ENCODE assay signal across 23 mouse cellular contexts in the genomic region with DNA sequence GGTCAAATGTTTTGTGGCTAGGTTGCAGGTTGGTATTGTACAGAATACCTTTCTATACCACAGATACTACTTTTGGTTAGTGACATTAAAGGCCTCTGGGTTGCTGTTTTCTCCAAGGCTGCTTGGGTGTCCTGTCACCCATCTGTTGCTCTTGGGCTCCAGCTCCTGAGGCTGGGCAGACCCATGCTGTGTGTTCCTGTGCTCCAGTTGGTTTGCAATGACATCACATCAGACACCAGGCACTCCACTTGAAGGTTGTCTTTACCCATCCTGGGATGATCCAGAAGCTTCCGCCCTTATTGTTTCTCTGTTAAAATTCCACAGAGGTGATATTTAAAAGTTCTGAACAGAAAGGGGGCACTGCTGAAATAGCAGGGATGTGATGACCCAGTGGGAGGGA. TPM values are rescaled to one million over a fixed set of nuclear protein-coding genes. Genes with fewer than 3 reads are reported as not detected.
A peak's percentile ranks its signal among the peaks of the same experiment; 100 is the strongest.
DNase-seq lines count a peak whose midpoint lies in the region; ATAC-seq and TF ChIP-seq lines count a peak whose summit lies in the region.
"Had no signal": no experiment of that assay in that cellular context is flagged by ENCODE, and none has a peak within 500 bp of the region (broad histone marks: within the 10 kb centered on the region; RNA-seq: fewer than 3 reads in every experiment).

No protein-coding gene starts in this region.

- no peak overlapping the region for H3K9ac ChIP-seq in liver, embryonic 11.5 days (ENCODE audit: low read depth, low read length)
- H3K9ac ChIP-seq: embryonic facial prominence, embryonic 15.5 days; forebrain, embryonic 15.5 days; hindbrain, embryonic 15.5 days had no signal

- DNase-seq in cerebellum, adult 8-10 months: peak; percentile 10
- DNase-seq in cerebellum, postnatal 4 days (ENCODE audit: low spot score in 2 of 2): no peak
- DNase-seq in layer of hippocampus, adult 2 months (ENCODE audit: low spot score in 2 of 2): no peak
- no peak for DNase-seq in layer of hippocampus, adult 18-20 months (ENCODE audit: low spot score in 2 of 2)
- peak; percentile 27 for DNase-seq in cerebellum, adult 9-11 months
- no peak for DNase-seq in liver, embryonic 11.5 days (ENCODE audit: low spot score)
- DNase-seq: adrenal gland, adult 8-10 months; adrenal gland, postnatal 36 days; embryo, embryonic 11 days; gastrocnemius, postnatal 14 days; heart, adult 2 months; kidney, adult 11 months; kidney, adult 9 months had no signal

- WGBS in liver, embryonic 11.5 days: 91% methylated on average over 1 of the region's 1 CpGs

- no peaks in the 10 kb centered on the region for H3K4me1 ChIP-seq in liver, embryonic 11.5 days (replicated peaks; ENCODE audit: control insufficient read depth, insufficient read depth, low read length)
- H3K4me1 ChIP-seq: embryonic facial prominence, embryonic 15.5 days; hindbrain, embryonic 10.5 days had no signal

- H3K27ac ChIP-seq in layer of hippocampus, adult 2 months: peak overlapping the region; percentile 52
- H3K27ac ChIP-seq in liver, embryonic 11.5 days (ENCODE audit: low read depth, low read length): no peak overlapping the region
- H3K27ac ChIP-seq: embryonic facial prominence, embryonic 15.5 days; forebrain, embryonic 15.5 days; hindbrain, embryonic 10.5 days; hindbrain, embryonic 15.5 days had no signal

- ATAC-seq in megakaryocyte-erythroid progenitor cell, adult 5-6 weeks (replicated peaks; ENCODE audit: low FRiP score, low TSS enrichment, poor library complexity, severe bottlenecking): no peak
- ATAC-seq in liver, embryonic 11.5 days (replicated peaks; ENCODE audit: low FRiP score): no peak
- ATAC-seq: forebrain, embryonic 15.5 days had no signal

- H3K9me3 ChIP-seq in liver, embryonic 11.5 days (ENCODE audit: control insufficient read depth, low read length): no peaks in the 10 kb centered on the region
- H3K9me3 ChIP-seq: embryonic facial prominence, embryonic 15.5 days; forebrain, embryonic 15.5 days; G1E; hindbrain, embryonic 10.5 days; hindbrain, embryonic 15.5 days had no signal

- no peak overlapping the region for H3K4me3 ChIP-seq in layer of hippocampus, adult 2 months
- H3K4me3 ChIP-seq in liver, embryonic 11.5 days (ENCODE audit: low read depth, low read length): no peak overlapping the region
- H3K4me3 ChIP-seq: embryonic facial prominence, embryonic 15.5 days; forebrain, embryonic 15.5 days; heart, adult 2 months; hindbrain, embryonic 10.5 days; hindbrain, embryonic 15.5 days had no signal

- H3K4me2 ChIP-seq in liver, embryonic 11.5 days: no peak overlapping the region
- H3K4me2 ChIP-seq: embryonic facial prominence, embryonic 15.5 days; forebrain, embryonic 15.5 days; heart, embryonic 11.5 days; hindbrain, embryonic 15.5 days had no signal

- no peak for TF ChIP-seq CTCF in layer of hippocampus, adult 2 months (conservative IDR thresholded peaks at IDR 0.05)

- no peaks in the 10 kb centered on the region; the same call in 1 of the 2 replicates for H3K36me3 ChIP-seq in liver, embryonic 11.5 days (ENCODE audit: control insufficient read depth, insufficient read depth, low read length)
- H3K36me3 ChIP-seq: embryonic facial prominence, embryonic 15.5 days; forebrain, embryonic 15.5 days; hindbrain, embryonic 15.5 days had no signal

- H3K27me3 ChIP-seq in liver, embryonic 11.5 days (replicated peaks; ENCODE audit: control insufficient read depth, insufficient read depth, low read length): no peaks in the 10 kb centered on the region
- H3K27me3 ChIP-seq: embryonic facial prominence, embryonic 15.5 days; forebrain, embryonic 15.5 days; hindbrain, embryonic 15.5 days had no signal

RNA-seq across cellular contexts. Expression of gene Ccdc50, which starts 8.3 kb away (rescaled TPM):
- 10 to 100 TPM; 49.0 TPM for total RNA-seq in layer of hippocampus, adult 2 months (2021)
- total RNA-seq in layer of hippocampus, adult 18-20 months (2021): 10 to 100 TPM; 45.8 to 55.3 TPM
- 26.9 and 32.3 TPM in 2 replicates for total RNA-seq in megakaryocyte-erythroid progenitor cell, adult 5-6 weeks (2014; fragmentation: Nextera tagmentation)
- total RNA-seq in megakaryocyte-erythroid progenitor cell, adult 5-6 weeks (2017): 41.5 and 64.1 TPM in 2 replicates
- 40.7 and 42.3 TPM in 2 replicates for polyA plus RNA-seq in liver, embryonic 11.5 days (2014; fragmentation: Nextera tagmentation; extraction: Ambion mirVana)

RNA-seq across cellular contexts. Expression of gene Uts2b, which starts 26.9 kb away (rescaled TPM):
- not detected for total RNA-seq in layer of hippocampus, adult 2 months (2021)
- total RNA-seq in layer of hippocampus, adult 18-20 months (2021): not detected
- not detected in 2 replicates for total RNA-seq in megakaryocyte-erythroid progenitor cell, adult 5-6 weeks (2014; fragmentation: Nextera tagmentation)
- not detected in 2 replicates for total RNA-seq in megakaryocyte-erythroid progenitor cell, adult 5-6 weeks (2017)
- not detected in 2 replicates for polyA plus RNA-seq in liver, embryonic 11.5 days (2014; fragmentation: Nextera tagmentation; extraction: Ambion mirVana)
- total RNA-seq: adrenal gland, adult 8-10 months; adrenal gland, postnatal 36 days; G1E; gastrocnemius, postnatal 14 days had no signal
- polyA plus RNA-seq: embryonic facial prominence, embryonic 11.5 days; embryonic facial prominence, embryonic 15.5 days; forebrain, embryonic 11.5 days; forebrain, embryonic 15.5 days; G1E; gonadal fat pad, adult 2 months had no signal

Comparison
In these comparisons a context has a peak if more than half of its experiments do, and no peak if none do; other contexts are left out.
1. DNase-seq: peak in cerebellum, adult 8-10 months (single experiment) and cerebellum, adult 9-11 months (single experiment); none in cerebellum, postnatal 4 days (0 of 2), layer of hippocampus, adult 2 months (0 of 2), layer of hippocampus, adult 18-20 months (0 of 2) and liver, embryonic 11.5 days (single experiment).